Mouse (Mus musculus): ENCODE data around the gene Psmd12.

- TF ChIP-seq CTCF (IDR thresholded peaks at IDR 0.05; ENCODE audit: low read depth), result peak; percentile 91
- TF ChIP-seq EP300 (IDR thresholded peaks at IDR 0.05; ENCODE audit: low read depth), result 0 out of 2 replicates have a peak, but pooled peaks have one; percentile 7
These were observed 10.2 kb upstream of the Psmd12 start for GRCm38 (mm10) chr11:107469031-107469522.
